Mouse (Mus musculus): ENCODE results near the gene Zmiz2. TPM values are rescaled to one million over a fixed set of nuclear protein-coding genes. Genes with fewer than 3 reads are reported as not detected.

Gene Zmiz2
- polyA plus RNA-seq, 1 experiment from 2014 or later: 3.4 TPM

DNA sequence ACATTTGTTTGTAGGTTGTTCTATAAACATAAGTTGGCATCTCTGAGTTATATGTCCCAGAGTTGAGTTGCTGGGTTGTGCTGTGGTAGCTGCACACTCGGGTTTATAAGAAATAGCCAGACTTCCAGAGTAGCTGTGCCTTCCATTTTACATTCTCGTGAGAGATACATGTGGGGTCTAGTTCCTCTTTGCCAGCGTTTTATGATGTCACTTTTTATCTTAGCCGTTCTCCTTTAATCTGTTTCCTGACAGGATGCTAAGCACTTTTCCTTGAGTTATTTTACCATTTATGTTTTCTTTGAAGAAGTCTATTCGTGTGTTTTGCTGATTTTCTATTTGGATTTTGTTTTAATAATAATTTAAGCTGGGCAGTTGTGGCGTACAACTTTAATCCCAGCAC, 4.0 kb downstream of the Zmiz2 start:
- ATAC-seq (no peak), DNase-seq (no peak)
- Histone ChIP-seq H3K9ac (replicated peaks) (no peak overlapping the region), H3K27me3 (ENCODE audit: insufficient read depth, low read length) (no peaks in the 10 kb centered on the region), H3K4me3 (ENCODE audit: low read depth, low read length) (no peak overlapping the region), H3K27ac (ENCODE audit: low read depth) (no peak overlapping the region), H3K9me3 (ENCODE audit: low read length) (no peaks in the 10 kb centered on the region), H3K36me3 (replicated peaks; ENCODE audit: insufficient read depth, low read length) (peaks cover 23% of the 10 kb centered on the region), H3K4me1 (ENCODE audit: insufficient read depth) (peaks cover 22% of the 10 kb centered on the region), H3K4me2 (ENCODE audit: low read depth, low read length) (no peak overlapping the region)
- TF ChIP-seq EP300 (IDR thresholded peaks at IDR 0.05; ENCODE audit: low read depth): no peak
- 40% methylated on average over 6 of the region's 6 CpGs for WGBS (ENCODE audit: insufficient replicate concordance)

DNA sequence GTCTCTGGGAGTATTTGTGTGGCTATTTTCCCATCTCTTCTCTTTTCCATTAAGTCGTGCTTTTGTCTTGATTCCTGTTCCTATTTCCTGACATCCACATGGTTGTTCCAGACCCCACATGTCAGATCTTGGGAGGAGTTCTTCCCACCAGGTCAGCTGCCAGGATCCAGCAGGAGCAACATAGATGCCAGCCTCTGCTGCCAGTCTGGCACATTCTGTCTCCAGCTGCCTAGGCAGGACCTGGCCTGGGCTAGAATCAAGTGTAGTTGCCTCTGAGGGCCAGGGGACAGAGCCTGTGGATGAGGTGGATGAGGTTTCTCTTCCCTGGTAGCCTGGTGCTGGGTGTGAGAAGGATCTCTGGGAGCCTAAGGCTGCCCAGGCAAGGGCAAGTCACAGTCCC, 5.0 kb downstream of the Zmiz2 start:
- H3K9ac ChIP-seq (replicated peaks): no peak overlapping the region
- no peak overlapping the region for H3K4me3 ChIP-seq (ENCODE audit: low read depth, low read length)
- H3K4me2 ChIP-seq (ENCODE audit: low read depth, low read length): no peak overlapping the region
- no peaks in the 10 kb centered on the region for H3K27me3 ChIP-seq (ENCODE audit: insufficient read depth, low read length)
- DNase-seq: no peak
- H3K4me1 ChIP-seq (ENCODE audit: insufficient read depth): peaks cover 22% of the 10 kb centered on the region
- no peak for ATAC-seq
- H3K9me3 ChIP-seq (ENCODE audit: low read length): no peaks in the 10 kb centered on the region
- TF ChIP-seq CTCF (IDR thresholded peaks at IDR 0.05; ENCODE audit: low read depth): no peak
- TF ChIP-seq EP300 (IDR thresholded peaks at IDR 0.05; ENCODE audit: low read depth): no peak
- 55% methylated on average over 1 of the region's 1 CpGs for WGBS (ENCODE audit: insufficient replicate concordance)
- no peak overlapping the region for H3K27ac ChIP-seq (ENCODE audit: low read depth)
- peaks cover 32% of the 10 kb centered on the region for H3K36me3 ChIP-seq (replicated peaks; ENCODE audit: insufficient read depth, low read length)

DNA sequence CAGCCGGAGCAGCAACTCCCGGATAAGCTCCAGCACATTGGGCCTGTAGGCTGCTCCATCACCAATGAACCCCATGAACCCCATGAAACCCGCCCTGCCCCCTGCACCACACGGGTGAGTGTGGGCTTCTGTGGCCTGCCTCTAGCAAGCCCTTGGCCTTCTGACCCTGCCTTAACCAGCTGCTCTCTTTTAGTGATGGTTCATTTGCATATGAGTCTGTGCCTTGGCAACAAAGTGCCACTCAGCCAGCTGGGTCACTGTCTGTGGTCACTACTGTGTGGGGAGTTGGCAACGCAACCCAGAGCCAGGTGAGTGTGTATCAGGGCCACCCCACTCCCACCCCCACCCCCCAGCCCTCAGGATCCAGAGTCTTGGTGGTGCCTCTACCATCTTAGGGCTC, 6.7 kb downstream of the Zmiz2 start:
- DNase-seq: no peak
- Histone ChIP-seq H3K9ac (replicated peaks) (no peak overlapping the region), H3K4me2 (ENCODE audit: low read depth, low read length) (no peak overlapping the region), H3K4me1 (ENCODE audit: insufficient read depth) (peaks cover 12% of the 10 kb centered on the region; the same call in 1 of the 2 replicates), H3K36me3 (replicated peaks; ENCODE audit: insufficient read depth, low read length) (peaks cover 46% of the 10 kb centered on the region), H3K27ac (ENCODE audit: low read depth) (no peak overlapping the region), H3K4me3 (ENCODE audit: low read depth, low read length) (no peak overlapping the region), H3K9me3 (ENCODE audit: low read length) (no peaks in the 10 kb centered on the region), H3K27me3 (ENCODE audit: insufficient read depth, low read length) (no peaks in the 10 kb centered on the region)
- ATAC-seq: no peak
- TF ChIP-seq EP300 (IDR thresholded peaks at IDR 0.05; ENCODE audit: low read depth) (no peak), CTCF (IDR thresholded peaks at IDR 0.05; ENCODE audit: low read depth) (no peak)
- WGBS (ENCODE audit: insufficient replicate concordance): 79% methylated on average over 5 of the region's 5 CpGs

DNA sequence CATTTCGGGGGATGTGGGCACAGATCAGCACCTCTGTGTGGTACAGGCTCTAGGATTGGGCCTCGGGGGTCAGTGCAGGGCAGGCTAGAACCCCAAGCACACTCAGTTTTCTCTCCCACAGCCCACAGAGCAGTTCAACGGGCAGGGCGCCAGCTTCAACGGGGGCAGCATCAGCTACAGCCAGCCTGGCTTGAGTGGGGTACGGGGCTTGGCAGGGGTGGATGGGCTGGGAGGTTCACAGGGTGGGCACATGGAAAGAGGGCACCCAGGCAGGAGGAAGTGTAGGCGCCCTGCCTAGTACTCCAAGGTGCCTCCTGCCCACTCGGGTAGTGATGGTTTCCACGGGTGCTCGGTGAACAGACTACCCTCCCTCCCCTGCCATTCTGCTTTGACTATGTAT, 9.3 kb downstream of the Zmiz2 start:
- Histone ChIP-seq H3K4me1 (ENCODE audit: insufficient read depth) (no peaks in the 10 kb centered on the region), H3K27ac (ENCODE audit: low read depth) (no peak overlapping the region), H3K27me3 (ENCODE audit: insufficient read depth, low read length) (no peaks in the 10 kb centered on the region), H3K4me2 (ENCODE audit: low read depth, low read length) (no peak overlapping the region), H3K9me3 (ENCODE audit: low read length) (no peaks in the 10 kb centered on the region), H3K9ac (replicated peaks) (no peak overlapping the region), H3K4me3 (ENCODE audit: low read depth, low read length) (no peak overlapping the region), H3K36me3 (replicated peaks; ENCODE audit: insufficient read depth, low read length) (peaks cover 69% of the 10 kb centered on the region)
- ATAC-seq: no peak
- WGBS (ENCODE audit: insufficient replicate concordance): 82% methylated on average over 10 of the region's 10 CpGs
- no peak for TF ChIP-seq EP300 (IDR thresholded peaks at IDR 0.05; ENCODE audit: low read depth)
- no peak for TF ChIP-seq CTCF (IDR thresholded peaks at IDR 0.05; ENCODE audit: low read depth)
- DNase-seq: no peak

DNA sequence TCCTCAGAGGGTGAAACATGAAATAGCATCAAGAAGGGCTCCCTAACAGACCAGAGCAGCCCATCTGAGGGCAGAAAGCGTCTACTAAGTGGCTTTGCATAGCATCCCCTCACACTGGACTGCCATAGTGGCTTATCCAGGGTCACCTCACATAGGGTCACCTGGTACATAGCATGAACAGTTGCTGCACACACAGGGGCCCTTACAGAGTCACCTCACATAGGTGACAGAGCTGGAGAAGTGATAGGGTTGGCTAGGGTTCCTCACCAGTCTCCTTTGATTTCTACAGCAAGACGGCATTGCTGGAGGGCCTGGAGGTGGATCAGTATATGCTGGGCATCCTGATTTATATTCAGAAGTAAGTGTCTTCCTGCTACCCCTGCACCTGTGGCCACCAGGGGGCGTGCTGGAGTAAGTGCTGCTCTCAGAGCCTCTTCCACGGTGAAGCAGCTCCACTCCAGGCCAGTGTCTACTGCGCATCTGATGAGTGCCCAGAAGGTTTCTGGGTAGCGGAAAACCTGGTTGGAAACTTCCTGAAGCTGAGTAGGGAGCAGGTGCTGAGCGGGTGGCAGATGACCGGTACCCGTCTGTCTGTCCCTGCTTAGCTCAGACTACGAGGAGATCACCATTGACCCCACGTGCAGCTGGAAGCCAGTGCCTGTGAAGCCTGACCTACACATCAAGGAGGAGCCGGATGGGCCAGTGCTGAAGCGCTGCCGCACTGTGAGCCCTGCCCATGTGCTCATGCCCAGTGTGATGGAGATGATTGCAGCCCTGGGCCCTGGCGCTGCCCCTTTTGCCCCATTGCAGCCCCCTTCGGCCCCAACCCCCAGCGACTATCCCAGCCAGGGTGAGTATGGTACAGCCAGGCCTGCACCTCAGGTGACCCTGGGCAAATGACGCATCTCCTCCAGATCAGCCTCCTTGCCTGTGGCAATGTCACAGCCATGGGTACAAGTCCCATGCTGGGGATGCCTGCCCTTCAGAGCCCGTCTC, 13.9 kb downstream of the Zmiz2 start:
- ATAC-seq: peak; percentile 66
- 81% methylated on average over 19 of the region's 19 CpGs for WGBS (ENCODE audit: insufficient replicate concordance)

DNA sequence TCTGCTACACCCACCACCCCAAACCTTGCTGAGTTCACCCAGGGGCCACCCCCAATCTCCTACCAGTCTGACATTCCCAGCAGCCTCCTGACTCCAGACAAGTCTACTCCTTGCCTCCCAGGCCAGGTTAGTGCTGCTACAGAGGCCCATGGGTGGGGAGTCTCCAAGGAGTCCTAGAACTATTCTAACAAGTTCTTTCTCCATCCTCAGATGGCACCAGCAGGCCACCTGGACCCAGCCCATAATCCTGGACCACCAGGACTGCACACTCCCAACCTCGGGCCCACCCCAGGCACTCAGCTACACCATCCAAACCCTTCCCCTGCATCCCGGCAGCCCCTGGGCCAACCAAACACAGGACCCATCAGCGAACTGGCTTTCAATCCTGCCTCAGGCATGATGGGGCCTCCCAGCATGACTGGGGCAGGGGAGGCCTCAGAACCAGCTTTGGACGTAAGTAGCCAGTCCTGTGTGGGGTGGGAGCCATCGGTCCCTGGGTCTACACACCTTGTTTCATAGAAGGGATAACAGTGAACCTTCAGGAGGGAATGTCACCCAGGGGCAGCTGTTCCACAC, 15.0 kb downstream of the Zmiz2 start:
- H3K4me1 ChIP-seq (ENCODE audit: insufficient read depth): no peaks in the 10 kb centered on the region
- no peak overlapping the region for H3K9ac ChIP-seq (replicated peaks)
- no peak overlapping the region for H3K27ac ChIP-seq (ENCODE audit: low read depth)
- no peak for TF ChIP-seq CTCF (IDR thresholded peaks at IDR 0.05; ENCODE audit: low read depth)
- TF ChIP-seq EP300 (IDR thresholded peaks at IDR 0.05; ENCODE audit: low read depth): no peak
- H3K4me2 ChIP-seq (ENCODE audit: low read depth, low read length): no peak overlapping the region
- DNase-seq (no peak), ATAC-seq (no peak)
- no peak overlapping the region for H3K4me3 ChIP-seq (ENCODE audit: low read depth, low read length)
- H3K36me3 ChIP-seq (replicated peaks; ENCODE audit: insufficient read depth, low read length): peaks cover 67% of the 10 kb centered on the region
- 92% methylated on average over 5 of the region's 5 CpGs for WGBS (ENCODE audit: insufficient replicate concordance)
- no peaks in the 10 kb centered on the region for H3K27me3 ChIP-seq (ENCODE audit: insufficient read depth, low read length)
- no peaks in the 10 kb centered on the region for H3K9me3 ChIP-seq (ENCODE audit: low read length)

More for the DNA sequence above, 13.9 kb downstream of the Zmiz2 start:
- no peaks in the 10 kb centered on the region for H3K9me3 ChIP-seq (ENCODE audit: low read length)
- H3K4me1 ChIP-seq (ENCODE audit: insufficient read depth): no peaks in the 10 kb centered on the region
- peak; percentile 91 for TF ChIP-seq CTCF (IDR thresholded peaks at IDR 0.05; ENCODE audit: low read depth)
- TF ChIP-seq EP300 (IDR thresholded peaks at IDR 0.05; ENCODE audit: low read depth): no peak
- peaks cover 75% of the 10 kb centered on the region for H3K36me3 ChIP-seq (replicated peaks; ENCODE audit: insufficient read depth, low read length)
- no peaks in the 10 kb centered on the region for H3K27me3 ChIP-seq (ENCODE audit: insufficient read depth, low read length)
- no peak overlapping the region for H3K4me2 ChIP-seq (ENCODE audit: low read depth, low read length)
- no peak overlapping the region for H3K4me3 ChIP-seq (ENCODE audit: low read depth, low read length)
- peak; percentile 86 for DNase-seq
- H3K27ac ChIP-seq (ENCODE audit: low read depth): no peak overlapping the region
- H3K9ac ChIP-seq (replicated peaks): no peak overlapping the region
